Mouse (Mus musculus): ENCODE measurements around the gene Large2. TPM values are rescaled to one million over a fixed set of nuclear protein-coding genes. Genes with fewer than 3 reads are reported as not detected.

Large2 gene
- total and polyA plus RNA-seq, 2 experiments from 2014 or later = 1.4 to 1.6 TPM

GRCm38 (mm10) chr2:92384101-92384500, 9.4 kb upstream of the Large2 start:
- Histone ChIP-seq H3K4me3 (ENCODE audit: low read depth, low read length) (no peak overlapping the region), H3K27ac (ENCODE audit: low read depth, low read length) (no peak overlapping the region), H3K4me1 (ENCODE audit: insufficient read depth, low read length) (peaks cover 7% of the 10 kb centered on the region), H3K9ac (replicated peaks; ENCODE audit: low read length, poor library complexity, severe bottlenecking) (no peak overlapping the region), H3K36me3 (ENCODE audit: insufficient read depth, low read length) (peaks cover 76% of the 10 kb centered on the region), H3K4me2 (ENCODE audit: low read depth, low read length, poor library complexity, severe bottlenecking) (no peak overlapping the region), H3K27me3 (ENCODE audit: insufficient read depth, low read length) (no peaks in the 10 kb centered on the region), H3K9me3 (ENCODE audit: low read length) (no peaks in the 10 kb centered on the region)
- ATAC-seq (ENCODE audit: low FRiP score) (no peak), DNase-seq (ENCODE audit: low spot score) (no peak)
- WGBS = 82% methylated on average over 4 of the region's 4 CpGs
- TF ChIP-seq CTCF (IDR thresholded peaks at IDR 0.05) = no peak

GRCm38 (mm10) chr2:92382759-92383158, 8.1 kb upstream of the Large2 start:
- Histone ChIP-seq H3K4me2 (ENCODE audit: low read depth, low read length, poor library complexity, severe bottlenecking) (no peak overlapping the region), H3K27me3 (ENCODE audit: insufficient read depth, low read length) (no peaks in the 10 kb centered on the region), H3K9me3 (ENCODE audit: low read length) (no peaks in the 10 kb centered on the region), H3K27ac (ENCODE audit: low read depth, low read length) (no peak overlapping the region), H3K4me3 (ENCODE audit: low read depth, low read length) (no peak overlapping the region), H3K4me1 (ENCODE audit: insufficient read depth, low read length) (no peaks in the 10 kb centered on the region), H3K9ac (replicated peaks; ENCODE audit: low read length, poor library complexity, severe bottlenecking) (no peak overlapping the region), H3K36me3 (ENCODE audit: insufficient read depth, low read length) (peaks cover 88% of the 10 kb centered on the region)
- no peak for TF ChIP-seq CTCF (IDR thresholded peaks at IDR 0.05)
- DNase-seq (ENCODE audit: low spot score) (no peak), ATAC-seq (ENCODE audit: low FRiP score) (no peak)
- 89% methylated on average over 4 of the region's 4 CpGs for WGBS

GRCm38 (mm10) chr2:92381901-92382588, 7.4 kb upstream of the Large2 start, which contains the start of gene 1700029I15Rik:
TSS of gene 1700029I15Rik (plus strand) at chr2:92382538.
- no peaks in the 10 kb centered on the region for H3K9me3 ChIP-seq (ENCODE audit: low read length)
- H3K4me3 ChIP-seq (ENCODE audit: low read depth, low read length) = no peak within 1 kb of the TSS
- ATAC-seq (ENCODE audit: low FRiP score) (no peak), DNase-seq (ENCODE audit: low spot score) (no peak)
- TF ChIP-seq CTCF (IDR thresholded peaks at IDR 0.05) = no peak
- peaks cover 82% of the 10 kb centered on the region for H3K36me3 ChIP-seq (ENCODE audit: insufficient read depth, low read length)
- H3K27me3 ChIP-seq (ENCODE audit: insufficient read depth, low read length) = no peaks in the 10 kb centered on the region
- H3K4me2 ChIP-seq (ENCODE audit: low read depth, low read length, poor library complexity, severe bottlenecking) = no peak within 1 kb of the TSS
- WGBS = 78% methylated on average over 5 of the region's 5 CpGs
- H3K4me1 ChIP-seq (ENCODE audit: insufficient read depth, low read length) = no peaks in the 10 kb centered on the region
- no peak within 1 kb of the TSS for H3K9ac ChIP-seq (replicated peaks; ENCODE audit: low read length, poor library complexity, severe bottlenecking)
- H3K27ac ChIP-seq (ENCODE audit: low read depth, low read length) = no peak within 1 kb of the TSS

- Histone ChIP-seq H3K9ac (replicated peaks; ENCODE audit: low read length, poor library complexity, severe bottlenecking) (no peak overlapping the region), H3K4me1 (ENCODE audit: insufficient read depth, low read length) (0 out of 2 replicates have a peak, but pooled peaks cover 3% of the 10 kb centered on the region), H3K27me3 (ENCODE audit: insufficient read depth, low read length) (no peaks in the 10 kb centered on the region), H3K36me3 (ENCODE audit: insufficient read depth, low read length) (peaks cover 73% of the 10 kb centered on the region), H3K4me2 (ENCODE audit: low read depth, low read length, poor library complexity, severe bottlenecking) (no peak overlapping the region), H3K9me3 (ENCODE audit: low read length) (no peaks in the 10 kb centered on the region), H3K4me3 (ENCODE audit: low read depth, low read length) (no peak overlapping the region), H3K27ac (ENCODE audit: low read depth, low read length) (no peak overlapping the region)
- DNase-seq (ENCODE audit: low spot score) = no peak
- TF ChIP-seq CTCF (IDR thresholded peaks at IDR 0.05) = no peak
- ATAC-seq (ENCODE audit: low FRiP score) = no peak
- WGBS = 88% methylated on average over 5 of the region's 5 CpGs
Measured at GRCm38 (mm10) chr2:92381161-92381560, 6.5 kb upstream of the Large2 start.

GRCm38 (mm10) chr2:92380495-92381050, 5.9 kb upstream of the Large2 start:
- H3K4me1 ChIP-seq (ENCODE audit: insufficient read depth, low read length) = peaks cover 8% of the 10 kb centered on the region; the same call in 1 of the 2 replicates

GRCm38 (mm10) chr2:92379783-92380494, 5.3 kb upstream of the Large2 start:
- WGBS = 75% methylated on average over 17 of the region's 17 CpGs
- H3K27ac ChIP-seq (ENCODE audit: low read depth, low read length) = no peak overlapping the region
- no peak overlapping the region for H3K9ac ChIP-seq (replicated peaks; ENCODE audit: low read length, poor library complexity, severe bottlenecking)
- ATAC-seq (ENCODE audit: low FRiP score) = no peak
- peaks cover 8% of the 10 kb centered on the region; the same call in 1 of the 2 replicates for H3K4me1 ChIP-seq (ENCODE audit: insufficient read depth, low read length)
- H3K9me3 ChIP-seq (ENCODE audit: low read length) = no peaks in the 10 kb centered on the region
- H3K4me2 ChIP-seq (ENCODE audit: low read depth, low read length, poor library complexity, severe bottlenecking) = no peak overlapping the region
- H3K4me3 ChIP-seq (ENCODE audit: low read depth, low read length) = no peak overlapping the region
- TF ChIP-seq CTCF (IDR thresholded peaks at IDR 0.05) = no peak
- no peaks in the 10 kb centered on the region for H3K27me3 ChIP-seq (ENCODE audit: insufficient read depth, low read length)
- peaks cover 61% of the 10 kb centered on the region for H3K36me3 ChIP-seq (ENCODE audit: insufficient read depth, low read length)
- no peak for DNase-seq (ENCODE audit: low spot score)

More at GRCm38 (mm10) chr2:92380495-92381050, 5.9 kb upstream of the Large2 start:
- Histone ChIP-seq H3K4me3 (ENCODE audit: low read depth, low read length) (no peak overlapping the region), H3K9ac (replicated peaks; ENCODE audit: low read length, poor library complexity, severe bottlenecking) (no peak overlapping the region), H3K36me3 (ENCODE audit: insufficient read depth, low read length) (peaks cover 67% of the 10 kb centered on the region), H3K27ac (ENCODE audit: low read depth, low read length) (no peak overlapping the region), H3K4me2 (ENCODE audit: low read depth, low read length, poor library complexity, severe bottlenecking) (no peak overlapping the region), H3K27me3 (ENCODE audit: insufficient read depth, low read length) (no peaks in the 10 kb centered on the region), H3K9me3 (ENCODE audit: low read length) (no peaks in the 10 kb centered on the region)
- 69% methylated on average over 6 of the region's 6 CpGs for WGBS
- no peak for TF ChIP-seq CTCF (IDR thresholded peaks at IDR 0.05)
- DNase-seq (ENCODE audit: low spot score) (no peak), ATAC-seq (ENCODE audit: low FRiP score) (no peak)
